30 mouse cellular contexts compared by ENCODE assay signal in genomic region chr10:117525608-117526007, GRCm38 (mm10).
"Had no signal": no experiment of that assay in that cellular context is flagged by ENCODE, and none has a peak within 500 bp of the region (broad histone marks: within the 10 kb centered on the region; RNA-seq: fewer than 3 reads in every experiment).

No protein-coding gene starts in this region.

- ATAC-seq: liver, embryonic 12.5 days; liver, postnatal 0 days; lung, postnatal 0 days; midbrain, embryonic 15.5 days; midbrain, embryonic 16.5 days had no signal

- H3K27me3 ChIP-seq: limb, embryonic 12.5 days; limb, embryonic 13.5 days; limb, embryonic 15.5 days; liver, embryonic 12.5 days; liver, embryonic 13.5 days; liver, embryonic 15.5 days; lung, embryonic 15.5 days; midbrain, embryonic 12.5 days; midbrain, embryonic 15.5 days; neural tube, embryonic 12.5 days had no signal

- H3K4me2 ChIP-seq: limb, embryonic 12.5 days; limb, embryonic 13.5 days; limb, embryonic 15.5 days; liver, embryonic 11.5 days; liver, embryonic 12.5 days; liver, embryonic 13.5 days; liver, embryonic 15.5 days; lung, embryonic 14.5 days; lung, embryonic 15.5 days; midbrain, embryonic 12.5 days; midbrain, embryonic 15.5 days; neural tube, embryonic 12.5 days had no signal

- H3K36me3 ChIP-seq: limb, embryonic 10.5 days; limb, embryonic 12.5 days; limb, embryonic 13.5 days; limb, embryonic 15.5 days; liver, embryonic 12.5 days; liver, embryonic 13.5 days; liver, embryonic 15.5 days; lung, embryonic 15.5 days; midbrain, embryonic 10.5 days; midbrain, embryonic 12.5 days; midbrain, embryonic 15.5 days; neural tube, embryonic 12.5 days had no signal

- H3K9me3 ChIP-seq: limb, embryonic 10.5 days; limb, embryonic 12.5 days; limb, embryonic 13.5 days; limb, embryonic 15.5 days; liver, embryonic 12.5 days; liver, embryonic 13.5 days; liver, embryonic 15.5 days; lung, embryonic 15.5 days; megakaryocyte, embryonic 14.5 days; midbrain, embryonic 10.5 days; midbrain, embryonic 12.5 days; midbrain, embryonic 15.5 days; neural tube, embryonic 12.5 days had no signal

- DNase-seq: left cerebral cortex, postnatal 4 days; liver; liver, embryonic 13.5 days; liver, postnatal 0 days; lung, adult 18-20 months; lung, adult 2 months; lung, embryonic 14.5 days; lung, postnatal 10 days; lung, postnatal 14 days; lung, postnatal 36 days; lung, postnatal 4 days; midbrain, embryonic 14.5 days had no signal

- H3K4me1 ChIP-seq: liver, embryonic 12.5 days; liver, embryonic 13.5 days; liver, embryonic 15.5 days; megakaryocyte, embryonic 14.5 days; midbrain, embryonic 10.5 days; midbrain, embryonic 12.5 days; midbrain, embryonic 15.5 days; neural tube, embryonic 12.5 days had no signal

- H3K9ac ChIP-seq: limb, embryonic 12.5 days; limb, embryonic 13.5 days; limb, embryonic 15.5 days; liver, embryonic 12.5 days; liver, embryonic 13.5 days; liver, embryonic 14.5 days; liver, embryonic 15.5 days; liver, postnatal 0 days; lung, embryonic 14.5 days; lung, embryonic 15.5 days; midbrain, embryonic 12.5 days; midbrain, embryonic 15.5 days; neural tube, embryonic 12.5 days had no signal

- H3K27ac ChIP-seq: limb, embryonic 12.5 days; limb, embryonic 13.5 days; limb, embryonic 15.5 days; liver, embryonic 12.5 days; liver, embryonic 13.5 days; liver, embryonic 14.5 days; liver, embryonic 15.5 days; lung, embryonic 15.5 days; macrophage; midbrain, embryonic 10.5 days; midbrain, embryonic 12.5 days; midbrain, embryonic 15.5 days; neural tube, embryonic 12.5 days had no signal

- H3K4me3 ChIP-seq: limb, embryonic 10.5 days; limb, embryonic 12.5 days; limb, embryonic 13.5 days; limb, embryonic 15.5 days; liver, embryonic 12.5 days; liver, embryonic 13.5 days; liver, embryonic 15.5 days; lung, embryonic 15.5 days; megakaryocyte, embryonic 14.5 days; midbrain, embryonic 10.5 days; midbrain, embryonic 12.5 days; midbrain, embryonic 15.5 days; myocyte; neural tube, embryonic 12.5 days had no signal
